Mouse (Mus musculus): ENCODE measurements around the gene Cdh23.

The Cdh23 gene

GRCm38 (mm10) chr10:60400507-60401295 is 295.6 kb downstream of the Cdh23 start:
- DNase-seq (ENCODE audit: low spot score in 2 of 2) = no peak

- no peak for DNase-seq (ENCODE audit: low spot score in 2 of 2)
These were observed 296.8 kb downstream of the Cdh23 start, which contains the start of gene Gm17455 for GRCm38 (mm10) chr10:60399449-60399848. Gene Gm17455 (plus strand): TSS chr10:60399726.

GRCm38 (mm10) chr10:60398051-60398814 is 298.1 kb downstream of the Cdh23 start:
- DNase-seq (ENCODE audit: low spot score in 2 of 2) = peak in 1 of 2 experiments; percentile 44

- DNase-seq (ENCODE audit: low spot score in 2 of 2) = no peak
These were observed 300.7 kb downstream of the Cdh23 start for GRCm38 (mm10) chr10:60395605-60396004.

- no peak for DNase-seq (ENCODE audit: low spot score in 2 of 2)
These were observed 301.4 kb downstream of the Cdh23 start for GRCm38 (mm10) chr10:60394936-60395335.

GRCm38 (mm10) chr10:60391661-60392060 is 304.6 kb downstream of the Cdh23 start:
- DNase-seq (ENCODE audit: low spot score in 2 of 2) = no peak

GRCm38 (mm10) chr10:60390904-60391420 is 305.3 kb downstream of the Cdh23 start:
- no peak for DNase-seq (ENCODE audit: low spot score in 2 of 2)

- no peak for DNase-seq (ENCODE audit: low spot score in 2 of 2)
These were observed 305.9 kb downstream of the Cdh23 start for GRCm38 (mm10) chr10:60390177-60390903.

- peak in 1 of 2 experiments; percentile 32 for DNase-seq (ENCODE audit: low spot score in 2 of 2)
These were observed 306.8 kb downstream of the Cdh23 start for GRCm38 (mm10) chr10:60389447-60389865.

- DNase-seq (ENCODE audit: low spot score in 2 of 2) = no peak
These were observed 308.0 kb downstream of the Cdh23 start for GRCm38 (mm10) chr10:60388332-60388731.

- DNase-seq (ENCODE audit: low spot score in 2 of 2) = no peak
These were observed 315.0 kb downstream of the Cdh23 start for GRCm38 (mm10) chr10:60381142-60381925.

- DNase-seq (ENCODE audit: low spot score in 2 of 2) = no peak
These were observed 316.1 kb downstream of the Cdh23 start for GRCm38 (mm10) chr10:60380229-60380628.

GRCm38 (mm10) chr10:60379419-60379957 is 316.8 kb downstream of the Cdh23 start:
- DNase-seq (ENCODE audit: low spot score in 2 of 2) = no peak

GRCm38 (mm10) chr10:60376704-60377103 is 319.6 kb downstream of the Cdh23 start:
- DNase-seq (ENCODE audit: low spot score in 2 of 2) = no peak

GRCm38 (mm10) chr10:60373937-60374578 is 322.2 kb downstream of the Cdh23 start:
- DNase-seq (ENCODE audit: low spot score in 2 of 2) = peak; percentile 76 to 90

- no peak for DNase-seq (ENCODE audit: low spot score in 2 of 2)
These were observed 322.8 kb downstream of the Cdh23 start for GRCm38 (mm10) chr10:60373543-60373936.

GRCm38 (mm10) chr10:60371596-60372386 is 324.5 kb downstream of the Cdh23 start:
- no peak for DNase-seq (ENCODE audit: low spot score in 2 of 2)

GRCm38 (mm10) chr10:60370601-60371061 is 325.7 kb downstream of the Cdh23 start:
- no peak for DNase-seq (ENCODE audit: low spot score in 2 of 2)

GRCm38 (mm10) chr10:60370098-60370497 is 326.2 kb downstream of the Cdh23 start:
- no peak for DNase-seq (ENCODE audit: low spot score in 2 of 2)

Data from heart, adult 9 months (tissue).